Mouse (Mus musculus) right cerebral cortex, adult 18-20 months (tissue): Measurements from ENCODE around the gene Amh.

Experiments
- DNase-seq: peaks from one replicate; pipeline ENCODE4 v3.0.0; 2022; ENCODE audit warnings: mixed read lengths

Gene Amh

GRCm38 (mm10) chr10:80804916-80805315 lies at the start of gene Amh:
Gene Amh (plus strand): TSS chr10:80805243.
- DNase-seq: no peak

DNA sequence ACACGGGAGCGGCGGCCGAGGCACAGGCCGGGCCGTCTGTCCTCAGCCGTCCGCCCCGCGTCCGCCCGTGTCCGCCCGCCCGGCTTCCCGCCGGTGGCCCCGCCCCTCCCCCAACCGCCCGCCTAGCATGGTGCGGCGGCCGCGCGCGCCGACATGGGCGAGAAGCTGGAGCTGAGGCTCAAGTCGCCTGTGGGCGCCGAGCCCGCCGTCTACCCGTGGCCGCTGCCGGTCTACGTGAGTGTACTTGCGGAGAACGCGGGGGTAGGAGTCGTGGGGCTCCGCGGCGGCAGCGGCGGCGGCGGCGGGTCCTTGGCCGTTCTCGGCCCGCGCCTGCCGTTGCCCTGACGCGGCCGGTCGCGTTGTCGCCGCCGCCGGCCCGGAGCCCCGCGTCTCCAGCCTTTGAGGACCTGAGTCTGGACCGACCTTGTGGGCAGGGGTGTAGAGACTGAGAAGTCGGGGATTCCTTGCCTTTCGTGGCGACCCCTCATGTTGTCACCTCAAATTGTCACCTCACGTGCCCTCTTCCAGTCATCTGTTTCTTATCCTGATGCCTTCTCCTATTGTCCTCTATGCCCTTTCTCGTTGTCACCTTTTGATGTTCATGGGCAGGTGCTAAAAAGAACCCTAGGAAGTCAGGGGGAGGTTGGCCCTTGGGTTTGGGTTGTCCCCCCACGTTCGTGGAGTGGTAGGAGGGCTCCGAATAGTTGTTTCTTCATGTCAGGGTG lies 49.6 kb upstream of the Amh start:
- DNase-seq: no peak

DNA sequence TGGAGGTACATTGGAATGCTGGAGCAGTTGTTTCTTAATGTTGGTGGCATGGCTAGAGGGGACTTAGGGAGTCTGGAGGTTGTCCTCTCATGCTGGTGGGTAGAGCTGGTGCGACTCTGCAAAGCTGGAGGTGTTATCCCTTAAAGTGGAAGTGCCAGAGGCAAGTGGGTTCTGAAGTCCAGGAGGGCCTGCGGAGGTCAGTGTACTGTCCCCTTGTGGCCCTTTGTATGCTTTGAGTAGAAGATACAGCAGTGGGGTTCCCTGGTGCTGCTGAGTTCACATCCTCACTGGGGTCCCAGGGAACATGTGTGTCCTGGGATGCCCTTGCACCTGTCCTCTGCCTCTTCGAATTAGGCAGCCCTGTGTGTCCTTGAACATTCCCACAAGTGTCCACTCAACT lies 48.9 kb upstream of the Amh start:
- no peak for DNase-seq

DNA sequence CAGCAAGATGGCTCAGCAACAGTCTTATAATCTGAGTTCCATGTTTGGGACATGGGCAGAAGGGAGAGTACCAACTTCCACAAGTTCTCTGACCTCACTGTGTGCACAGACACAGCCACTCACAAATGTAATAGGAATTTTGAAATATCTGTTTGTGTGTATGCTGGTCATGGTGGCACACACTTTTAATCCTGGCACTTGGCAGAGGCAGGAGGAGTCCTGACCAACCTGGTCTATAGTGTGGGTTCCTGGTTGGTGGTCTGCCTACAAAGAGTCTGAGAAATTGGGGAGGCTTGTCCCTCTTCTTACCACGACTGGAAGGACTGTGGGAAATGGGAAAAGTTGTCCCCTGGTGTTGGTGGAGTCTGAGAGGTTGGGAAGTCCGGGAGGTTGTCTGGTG lies 48.5 kb upstream of the Amh start:
- DNase-seq: no peak

DNA sequence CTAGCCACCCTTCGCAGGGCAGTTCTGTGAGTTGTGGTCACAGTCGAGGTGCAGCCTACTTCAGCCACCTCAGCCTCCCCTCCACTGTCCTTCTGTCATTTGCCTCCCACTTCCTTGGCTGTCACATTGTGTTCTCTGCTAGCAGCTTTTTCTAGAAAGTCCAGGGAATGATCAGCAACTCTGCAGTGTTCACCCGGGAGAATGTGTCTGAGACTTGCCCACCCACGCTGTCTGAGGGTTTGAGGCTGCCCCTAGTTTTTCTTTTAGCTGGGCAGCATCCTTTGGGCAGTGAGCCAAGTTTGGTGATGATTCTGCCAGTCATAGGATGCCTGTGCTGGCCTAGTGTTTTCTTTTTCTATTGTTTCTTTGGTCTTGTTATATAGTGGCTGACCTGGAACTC lies 48.1 kb upstream of the Amh start:
- DNase-seq: peak; percentile 74

DNA sequence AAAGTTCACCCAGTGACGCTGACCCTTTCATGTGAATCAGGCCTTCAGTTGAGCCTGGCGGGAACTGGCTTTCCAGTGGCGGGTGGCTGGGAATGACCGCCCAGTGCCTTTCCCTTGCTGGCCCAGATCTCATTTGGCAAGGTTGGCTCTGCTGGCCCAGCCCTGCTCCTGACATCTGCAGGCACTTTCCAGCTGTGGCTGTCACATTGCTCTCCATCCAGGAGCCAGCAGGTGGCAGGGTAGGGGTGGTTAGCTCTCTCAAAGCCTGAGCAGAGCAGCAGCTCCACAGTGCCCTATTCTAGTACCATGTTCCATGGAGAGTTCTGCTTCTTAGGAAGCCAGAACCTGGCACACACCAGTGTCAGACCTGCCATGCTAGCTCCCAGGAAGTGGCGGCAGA lies 47.3 kb upstream of the Amh start:
- DNase-seq: peak; percentile 77

DNA sequence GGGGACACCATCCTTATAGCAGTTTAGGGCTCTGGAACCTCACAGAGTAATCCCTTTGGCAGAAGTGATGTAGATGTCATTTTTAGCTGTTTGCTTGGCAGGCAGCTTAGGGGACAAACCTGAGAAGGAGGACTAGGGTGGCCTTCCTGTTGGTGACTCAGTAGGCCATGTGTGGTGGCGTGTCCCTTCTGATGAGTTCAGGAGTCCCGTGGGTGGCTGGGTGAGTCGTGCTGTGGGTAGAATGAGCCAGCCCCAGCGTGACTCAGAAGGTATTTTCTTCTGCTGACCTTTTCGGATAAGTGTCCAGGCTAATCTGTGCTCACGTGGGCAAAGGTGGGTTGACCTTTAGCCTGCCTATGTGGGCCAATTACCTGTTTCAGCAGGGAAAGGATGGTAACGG lies 46.4 kb upstream of the Amh start:
- peak; percentile 64 for DNase-seq

DNA sequence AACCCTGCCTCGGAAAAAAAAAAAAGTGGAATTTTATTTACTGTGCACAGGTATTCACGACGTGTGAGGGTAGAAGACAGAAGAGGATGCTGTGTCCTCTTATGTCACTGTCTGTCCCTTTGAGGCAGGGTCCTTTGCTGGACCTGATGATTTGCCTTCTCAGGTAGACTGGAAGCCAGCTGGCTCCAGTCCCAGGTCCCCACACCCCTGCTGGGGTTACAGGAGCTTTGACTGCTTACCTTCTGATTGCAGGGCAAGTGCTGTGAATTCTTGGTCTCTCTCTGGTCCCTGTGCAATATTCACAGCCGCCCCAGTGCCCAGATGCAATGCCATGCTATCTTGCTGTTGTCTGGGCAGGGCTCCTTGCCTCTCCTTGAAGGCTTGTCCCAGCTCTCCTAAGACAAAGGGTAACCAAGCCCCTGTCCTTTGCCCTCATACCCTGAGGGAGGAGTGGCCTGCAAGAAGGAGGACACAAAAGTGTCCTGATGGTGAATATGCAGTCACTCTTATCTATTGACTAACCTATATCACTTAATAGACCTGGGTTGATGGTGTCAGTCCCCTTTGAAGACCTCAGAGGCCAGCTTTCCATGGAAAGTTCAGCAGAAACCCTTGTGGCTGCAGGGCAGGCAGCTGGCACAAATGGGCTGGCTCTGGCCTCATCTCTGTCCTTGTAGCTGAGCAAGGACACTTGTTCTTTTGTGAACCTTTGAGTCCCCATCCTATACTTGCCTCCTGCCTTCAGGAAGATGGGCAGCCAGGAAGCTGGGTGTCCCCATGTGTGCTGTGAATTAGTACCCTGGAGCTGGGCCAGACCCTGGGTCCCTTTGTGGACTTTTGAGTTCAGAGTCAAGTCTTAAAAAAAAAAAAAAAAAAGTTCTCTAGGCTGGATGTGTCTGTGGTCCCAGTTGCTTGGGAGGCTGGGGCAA lies 44.2 kb upstream of the Amh start:
- no peak for DNase-seq

- DNase-seq: no peak
These were observed 43.2 kb upstream of the Amh start for GRCm38 (mm10) chr10:80761821-80762220.

GRCm38 (mm10) chr10:80763502-80763901 lies 41.5 kb upstream of the Amh start:
- no peak for DNase-seq

- no peak for DNase-seq
These were observed 39.3 kb upstream of the Amh start for GRCm38 (mm10) chr10:80765746-80766145.

- DNase-seq: peak; percentile 30
These were observed 38.8 kb upstream of the Amh start for GRCm38 (mm10) chr10:80766161-80766815.

- DNase-seq: no peak
These were observed 36.7 kb upstream of the Amh start for GRCm38 (mm10) chr10:80768365-80768764.

GRCm38 (mm10) chr10:80773816-80774215 lies 31.2 kb upstream of the Amh start:
- no peak for DNase-seq

GRCm38 (mm10) chr10:80774549-80774948 lies 30.5 kb upstream of the Amh start:
- DNase-seq: peak; percentile 93

DNA sequence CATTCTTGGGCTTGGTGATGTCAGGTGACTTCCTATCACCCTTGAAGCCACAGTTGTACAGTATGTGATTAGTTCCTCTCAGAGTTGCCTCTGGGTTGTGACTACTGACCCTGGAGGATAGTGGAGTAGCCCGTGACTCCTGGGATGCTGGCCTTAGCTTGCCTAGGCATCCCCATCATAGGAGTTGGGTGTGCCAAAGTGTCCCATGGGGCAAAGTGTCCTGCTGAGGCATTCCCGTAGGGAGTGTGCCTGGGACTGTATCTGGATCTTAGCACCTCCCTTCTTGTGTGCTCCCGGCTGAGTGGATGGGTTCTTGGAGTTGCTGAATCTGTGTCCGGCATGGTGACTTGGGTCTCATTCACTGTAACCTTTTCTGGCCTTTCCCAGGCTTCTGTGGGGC lies 30.1 kb upstream of the Amh start:
- no peak for DNase-seq

DNA sequence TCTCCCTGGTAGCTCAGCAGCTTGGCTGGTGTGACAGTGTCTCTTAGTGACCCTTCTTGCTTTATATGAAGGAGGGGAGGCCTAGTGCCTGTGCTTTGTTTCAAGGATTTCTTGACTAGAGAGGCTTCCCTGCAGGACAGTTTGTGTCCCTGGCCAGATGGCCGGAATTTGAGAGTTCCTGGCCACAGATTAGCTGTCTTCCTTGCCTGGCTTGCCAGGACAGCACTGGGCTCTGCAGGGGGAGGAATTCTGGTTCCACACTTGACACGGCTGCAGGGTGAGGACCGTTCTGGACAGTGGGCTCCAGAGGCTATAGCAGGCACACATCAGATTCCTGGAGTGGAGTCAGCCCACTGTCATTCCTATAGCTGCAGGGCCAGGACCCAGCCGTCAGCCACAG lies 29.3 kb upstream of the Amh start:
- DNase-seq: no peak

GRCm38 (mm10) chr10:80776358-80776869 lies 28.6 kb upstream of the Amh start:
- DNase-seq: no peak

DNA sequence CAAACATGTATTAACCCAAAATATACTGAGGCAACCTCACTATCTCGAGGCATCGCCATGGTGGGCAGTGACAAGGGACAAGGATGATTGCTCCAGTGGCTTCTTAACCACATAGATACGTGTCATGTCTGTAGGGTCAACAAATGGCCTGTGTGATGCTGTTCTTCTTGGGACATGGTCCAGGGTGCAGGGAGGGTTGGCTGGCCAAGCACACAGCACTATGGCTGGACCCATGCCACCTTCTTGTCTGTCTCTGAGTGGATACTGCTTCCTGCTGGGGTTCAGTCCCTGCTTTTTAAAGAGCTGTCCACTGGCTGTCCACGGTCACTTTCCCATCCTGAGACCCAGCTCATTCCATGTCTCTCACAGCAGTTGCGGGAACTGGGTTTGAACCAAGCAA lies 27.9 kb upstream of the Amh start:
- DNase-seq: no peak

GRCm38 (mm10) chr10:80779565-80779964 lies 25.5 kb upstream of the Amh start:
- DNase-seq: no peak

DNA sequence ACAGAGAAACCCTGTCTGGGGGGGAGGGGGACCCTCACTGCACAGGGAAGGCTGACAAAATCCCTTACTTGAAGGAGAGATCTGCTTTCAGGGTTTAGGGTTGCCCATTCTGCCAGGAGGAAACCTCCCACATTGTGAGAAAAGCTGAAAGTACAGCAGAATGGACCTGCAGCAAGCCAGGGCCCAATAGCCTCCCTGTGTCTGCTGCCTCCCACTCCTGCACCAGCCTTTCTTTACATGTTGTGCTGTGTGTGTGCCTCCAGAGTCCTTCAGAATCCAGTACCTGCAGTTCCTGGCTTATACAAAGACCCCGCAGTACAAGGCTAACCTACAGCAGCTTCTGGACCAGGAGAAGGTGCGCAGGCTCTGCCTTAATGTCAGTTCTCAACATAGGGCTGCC lies 20.7 kb upstream of the Amh start:
- DNase-seq: peak; percentile 55

GRCm38 (mm10) chr10:80784871-80785270 lies 20.2 kb upstream of the Amh start:
- no peak for DNase-seq

GRCm38 (mm10) chr10:80785963-80786362 lies 19.1 kb upstream of the Amh start:
- DNase-seq: no peak
